Mouse (Mus musculus) small intestine, adult 2 months (tissue): ENCODE data around the gene Tmem170.
A peak's percentile ranks its signal among the peaks of the same experiment; 100 is the strongest.

Experiments used
- CTCF ChIP-seq: fragments of 200-500 bp; IDR thresholded peaks from 2 replicates; pipeline ENCODE4 v1.5.1; 2012; ENCODE audit warnings: low read depth, mild to moderate bottlenecking, control low read depth, inconsistent platforms, low read length, moderate library complexity, mixed read lengths; ENCODE audit not compliant: insufficient replicate concordance, insufficient read length; ENCODE audit errors: extremely low read depth
- POLR2A ChIP-seq: fragments of 200-500 bp; IDR thresholded peaks from 2 replicates; pipeline ENCODE4 v1.6.1; 2012; ENCODE audit warnings: low read depth, mild to moderate bottlenecking, control low read depth, inconsistent platforms, low read length, moderate library complexity

DNA sequence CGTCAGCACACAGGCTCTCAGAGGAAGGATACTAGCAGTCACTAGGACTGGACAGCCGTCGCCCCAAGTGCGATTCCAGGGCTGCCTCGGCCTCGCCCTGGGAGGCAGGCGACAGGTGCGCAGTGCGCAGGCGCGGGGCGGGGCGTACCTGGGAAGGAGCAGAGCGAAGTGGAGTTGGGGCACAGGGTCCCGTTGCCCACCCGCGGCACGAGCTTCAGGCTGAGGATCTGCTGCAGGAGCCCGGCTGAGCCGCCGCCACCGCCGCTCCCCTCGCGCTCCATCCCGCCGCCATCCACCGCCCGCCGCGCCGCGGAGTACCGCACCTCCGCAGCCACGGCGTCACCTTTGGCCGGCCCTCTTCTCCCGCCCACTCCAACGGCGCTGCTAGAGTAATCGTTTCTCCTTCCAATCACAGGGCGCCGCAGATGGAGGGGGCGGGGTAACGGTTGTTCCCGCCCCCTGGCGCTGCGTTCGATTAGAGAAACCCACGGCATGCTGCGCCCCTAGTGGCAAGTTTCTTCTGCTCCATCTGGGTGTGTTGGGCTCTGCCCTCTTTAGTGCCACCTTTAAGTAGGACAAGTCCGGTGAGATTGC, at the start of gene Tmem170:
- peak; percentile 97 for TF ChIP-seq CTCF
- peak; percentile 84 for TF ChIP-seq POLR2A
